Mouse (Mus musculus) lung, adult 2 months (tissue): ENCODE data around the gene Irf8. TPM values are rescaled to one million over a fixed set of nuclear protein-coding genes. Genes with fewer than 3 reads are reported as not detected.
"Not testable (repeated sequence)": the region's sequence is repeated elsewhere in the genome, so short reads cannot be mapped to it uniquely, and the experiment has no call there.

Experiments used
- DNase-seq: peaks from one replicate; pipeline ENCODE4 v3.0.0; 2022
- H3K4me1 ChIP-seq: fragments of 200-500 bp; 2 replicates; pipeline ENCODE4 v1.6.1; 2011; ENCODE audit warnings: low read length; ENCODE audit not compliant: control insufficient read depth, insufficient read depth
- H3K4me3 ChIP-seq: fragments of 200-500 bp; replicated peaks from 2 replicates; pipeline ENCODE3; 2011; ENCODE audit warnings: low read depth, mild to moderate bottlenecking, control low read depth, low read length; ENCODE audit errors: extremely low read depth
- CTCF ChIP-seq: fragments of 200-500 bp; IDR thresholded peaks from 2 replicates; pipeline ENCODE4 v1.5.1; 2011; ENCODE audit warnings: mild to moderate bottlenecking, low read length, control low read depth; ENCODE audit not compliant: insufficient read depth
- POLR2A ChIP-seq: fragments of 200-500 bp; IDR thresholded peaks from 2 replicates; pipeline ENCODE4 v1.6.1; 2011; ENCODE audit warnings: low read depth, mild to moderate bottlenecking, control low read depth, low read length, borderline replicate concordance; ENCODE audit errors: extremely low read depth
- WGBS: fragments of 180-500 bp; shearing (Covaris S2); methylation state at CpG from one replicate; pipeline ENCODE4 v1.1.7; 2018; 5-methylcytosine and 5-hydroxymethylcytosine counted together
- polyA plus RNA-seq: library from polyadenylated mRNA; depleted of rRNA; stranded (reverse); fragments of >200 nt; gene quantifications from 2 replicates; pipeline ENCODE4 v1.2.3, GENCODE M21; 2012; rRNA removed

Gene Irf8
- polyA plus RNA-seq, 1 experiment = 38.6 TPM

- Histone ChIP-seq H3K4me3 (no peak overlapping the region), H3K4me1 (no peaks in the 10 kb centered on the region; the same call in 1 of the 2 replicates)
- WGBS = 41% methylated on average over 5 of the region's 5 CpGs
- no peak for DNase-seq
- TF ChIP-seq POLR2A (no peak), CTCF (no peak)
Observed at GRCm38 (mm10) chr8:120787631-120788030, 51.5 kb downstream of the Irf8 start.

- H3K4me1 ChIP-seq = no peaks in the 10 kb centered on the region; the same call in 1 of the 2 replicates
- WGBS = 72% methylated on average over 15 of the region's 15 CpGs
- TF ChIP-seq CTCF (no peak), POLR2A (no peak)
- H3K4me3 ChIP-seq = no peak overlapping the region
- no peak for DNase-seq
Observed at GRCm38 (mm10) chr8:120792710-120793109, 56.6 kb downstream of the Irf8 start.

- WGBS = 49% methylated on average over 9 of the region's 9 CpGs
- peak; percentile 77 for DNase-seq
- Histone ChIP-seq H3K4me1 (no peaks in the 10 kb centered on the region), H3K4me3 (no peak overlapping the region)
- TF ChIP-seq POLR2A (no peak), CTCF (peak; percentile 96)
Observed at GRCm38 (mm10) chr8:120795944-120796635, 59.9 kb downstream of the Irf8 start.

- TF ChIP-seq CTCF (no peak), POLR2A (no peak)
- DNase-seq = no peak
- WGBS = 62% methylated on average over 9 of the region's 9 CpGs
- no peaks in the 10 kb centered on the region for H3K4me1 ChIP-seq
- no peak overlapping the region for H3K4me3 ChIP-seq
Observed at GRCm38 (mm10) chr8:120797019-120797727, 61.0 kb downstream of the Irf8 start.

GRCm38 (mm10) chr8:120800308-120800865 is 64.2 kb downstream of the Irf8 start:
- TF ChIP-seq POLR2A (no peak), CTCF (peak; percentile 83)
- H3K4me3 ChIP-seq = no peak overlapping the region
- no peaks in the 10 kb centered on the region for H3K4me1 ChIP-seq
- peak; percentile 65 for DNase-seq
- WGBS = 8% methylated on average over 17 of the region's 17 CpGs

- not testable (repeated sequence) for H3K4me3 ChIP-seq, DNase-seq, H3K4me1 ChIP-seq
- WGBS = 73% methylated on average over 6 of the region's 6 CpGs
Observed at GRCm38 (mm10) chr8:120803661-120804375, 67.7 kb downstream of the Irf8 start.

- no peak for DNase-seq
- no peak for TF ChIP-seq POLR2A
- no peak for TF ChIP-seq CTCF
- 61% methylated on average over 3 of the region's 3 CpGs for WGBS
- Histone ChIP-seq H3K4me3 (no peak overlapping the region), H3K4me1 (no peaks in the 10 kb centered on the region)
Observed at GRCm38 (mm10) chr8:120804741-120805140, 68.6 kb downstream of the Irf8 start.

Other genes starting within 250 kb of the Irf8 start
- gene Gins2, start 147.1 kb upstream of the Irf8 start, polyA plus RNA-seq = 4.4 and 4.5 TPM in 2 replicates
- gene 1190005I06Rik, start 88.7 kb upstream of the Irf8 start, polyA plus RNA-seq = 2.4 and 6.2 TPM in 2 replicates
- 0.92 and 1.3 TPM in 2 replicates for gene Gm27021, start 68.3 kb upstream of the Irf8 start, polyA plus RNA-seq
- gene Cox4i1, start 68.1 kb upstream of the Irf8 start, polyA plus RNA-seq = 606 and 728 TPM in 2 replicates
- gene Emc8, start 67.8 kb upstream of the Irf8 start, polyA plus RNA-seq = 56.8 and 71.2 TPM in 2 replicates